Mouse (Mus musculus) hindbrain, embryonic 12.5 days (tissue): ENCODE data around the gene Prr19. TPM values are rescaled to one million over a fixed set of nuclear protein-coding genes. Genes with fewer than 3 reads are reported as not detected.

Source experiments
- polyA plus RNA-seq: library from polyadenylated mRNA; unstranded; fragments of >200 nt; fragmentation: Nextera tagmentation; extraction: Ambion mirVana; gene quantifications from 2 replicates; pipeline ENCODE4 v1.2.1, GENCODE M21; 2016

The Prr19 gene
- polyA plus RNA-seq, 1 experiment from 2014 or later, result 1.1 TPM

Other genes with a start within 250 kb of the Prr19 start
- 16.5 and 17.1 TPM in 2 replicates for gene Grik5, start 229.1 kb upstream of the Prr19 start, polyA plus RNA-seq
- gene Zfp574, start 228.8 kb upstream of the Prr19 start, polyA plus RNA-seq, result 39.8 and 40.8 TPM in 2 replicates
- 38.6 and 40.3 TPM in 2 replicates for gene Pou2f2, start 121.7 kb upstream of the Prr19 start, polyA plus RNA-seq
- gene Dedd2, start 80.8 kb upstream of the Prr19 start, polyA plus RNA-seq, result 11.9 and 13.9 TPM in 2 replicates
- 2.3 and 2.9 TPM in 2 replicates for gene Zfp526, start 80.0 kb upstream of the Prr19 start, polyA plus RNA-seq
- gene Gsk3a, start 63.6 kb upstream of the Prr19 start, polyA plus RNA-seq, result 17.2 and 19.6 TPM in 2 replicates
- gene Erf, start 50.6 kb upstream of the Prr19 start, polyA plus RNA-seq, result 10.4 and 13.6 TPM in 2 replicates
- 41.1 and 42.4 TPM in 2 replicates for gene Cic, start 33.7 kb upstream of the Prr19 start, polyA plus RNA-seq
- 391 and 405 TPM in 2 replicates for gene Pafah1b3, start 3.4 kb upstream of the Prr19 start, polyA plus RNA-seq
- gene Tmem145, start 4.7 kb downstream of the Prr19 start, polyA plus RNA-seq, result 24.3 and 25.9 TPM in 2 replicates
- 20.9 and 23.0 TPM in 2 replicates for gene Megf8, start 15.8 kb downstream of the Prr19 start, polyA plus RNA-seq
- not detected in 2 replicates for gene Cnfn, start 68.3 kb downstream of the Prr19 start, polyA plus RNA-seq
- 7.8 and 9.4 TPM in 2 replicates for gene Lipe, start 97.3 kb downstream of the Prr19 start, polyA plus RNA-seq
- 0.30 and 0.43 TPM in 2 replicates for gene Cxcl17, start 111.5 kb downstream of the Prr19 start, polyA plus RNA-seq
- gene Ceacam1, start 176.2 kb downstream of the Prr19 start, polyA plus RNA-seq, result 0.81 and 1.8 TPM in 2 replicates
- gene Ceacam2, start 238.4 kb downstream of the Prr19 start, polyA plus RNA-seq, result not detected in 2 replicates